Mouse (Mus musculus) frontal cortex, adult 2 months (tissue): ENCODE measurements at regions not wholly inside any gene's neighbourhood (a gene's known extent, or its start where the extent isn't known, plus 50 kb on each side); places are given as distances from the start of the nearest gene placed in this dataset.
A peak's percentile ranks its signal among the peaks of the same experiment; 100 is the strongest.

Source experiments
- DNase-seq, 2 experiments: peaks; one replicate each; pipeline ENCODE4 v3.0.0; 2022; ENCODE audit warnings: low spot score in 1 of 2; ENCODE audit errors: extremely low spot score in 1 of 2

DNA sequence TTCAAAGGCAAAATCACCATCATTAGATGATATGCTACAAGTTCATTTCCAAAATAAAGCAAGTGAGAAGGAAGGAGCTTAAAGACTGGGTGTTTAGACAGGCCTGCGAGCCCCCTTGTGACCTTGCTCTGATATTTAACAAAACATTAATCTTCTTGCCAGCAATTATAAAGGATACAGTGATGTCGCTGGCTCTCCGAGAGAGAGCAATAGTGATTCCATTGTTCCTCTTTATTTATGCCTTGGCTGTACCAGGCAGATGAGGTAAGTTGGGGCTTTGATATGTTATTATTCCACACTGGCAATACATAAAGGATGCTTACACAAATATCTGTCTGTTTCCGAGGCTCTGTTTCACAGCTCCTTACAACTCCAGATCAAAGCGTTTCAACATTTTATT lies 197.7 kb upstream of the Sall1 start:
- DNase-seq: no peak

DNA sequence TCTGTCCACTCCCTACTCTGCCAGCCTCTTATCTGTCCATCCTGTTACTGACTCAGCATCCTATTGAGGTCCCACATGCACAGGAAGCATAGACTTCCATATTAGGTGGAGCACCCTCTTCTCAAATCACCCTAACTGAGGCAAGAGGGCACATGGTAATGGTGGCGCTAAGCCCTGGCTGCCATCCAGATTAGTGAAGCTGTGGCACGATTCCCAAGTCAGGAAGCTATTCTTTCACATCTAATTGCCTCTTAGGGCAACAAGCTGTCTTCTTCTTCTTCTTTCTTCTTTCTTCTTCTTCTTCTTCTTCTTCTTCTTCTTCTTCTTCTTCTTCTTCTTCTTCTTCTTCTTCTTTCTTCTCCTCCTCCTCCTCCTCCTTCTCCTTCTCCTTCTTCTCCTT lies 195.7 kb upstream of the Sall1 start:
- no peak for DNase-seq

DNA sequence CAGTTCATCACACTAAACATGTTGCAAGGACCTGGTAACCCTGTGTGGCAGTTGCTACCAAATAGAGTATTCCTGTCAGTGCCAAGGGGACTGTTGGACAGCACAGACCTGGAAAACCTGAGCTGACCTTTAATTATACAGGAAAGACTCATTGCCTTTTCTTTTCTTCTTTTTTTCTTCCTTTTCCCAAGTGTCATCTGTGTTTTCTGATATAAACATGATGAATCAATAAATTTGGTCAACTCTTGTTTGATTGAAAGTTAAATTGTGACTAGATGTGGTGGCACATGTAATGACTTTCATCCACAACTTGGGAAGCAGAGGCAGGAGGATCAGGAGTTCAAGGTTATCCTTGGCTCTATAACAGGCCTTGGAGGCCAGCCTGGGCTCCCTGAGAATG lies 190.1 kb upstream of the Sall1 start:
- no peak for DNase-seq

DNA sequence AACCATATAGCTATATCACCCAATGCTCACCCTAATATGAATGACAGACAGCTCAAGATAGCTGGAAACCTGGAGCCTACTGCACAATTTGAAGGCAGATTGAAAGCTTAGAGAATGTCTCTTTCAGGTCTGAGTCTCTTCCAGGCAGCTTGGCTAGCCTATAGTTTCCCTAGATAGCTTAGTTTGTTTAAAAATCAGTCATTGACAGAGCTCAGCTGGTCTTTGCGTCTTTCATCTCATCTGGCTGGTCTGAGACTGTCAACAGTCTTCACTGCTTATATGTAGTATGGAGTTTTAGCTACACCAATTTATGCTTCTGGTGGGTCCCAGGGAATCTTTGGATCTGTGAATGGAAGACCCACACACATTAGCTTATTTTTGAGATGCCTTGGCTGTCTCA lies 188.4 kb upstream of the Sall1 start:
- DNase-seq: no peak

DNA sequence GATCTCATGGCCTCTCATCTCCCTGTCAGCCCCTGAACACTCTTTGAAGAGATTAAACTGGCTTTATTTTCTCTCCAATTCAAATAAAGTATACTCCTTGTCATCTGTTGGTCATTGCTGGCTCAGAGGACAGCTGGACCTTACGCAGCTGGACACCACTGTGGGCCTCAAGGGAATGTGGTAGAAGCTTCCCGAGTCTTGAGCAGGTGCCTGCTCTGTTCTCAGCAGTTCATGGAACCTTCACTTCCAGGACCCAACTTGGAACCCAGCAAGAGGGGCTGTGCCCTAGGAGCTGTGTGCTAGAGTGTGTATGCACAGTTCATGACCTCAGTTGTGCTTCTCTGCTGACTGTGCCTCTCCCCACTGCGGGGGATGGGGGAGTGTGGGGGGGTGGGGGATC lies 185.2 kb upstream of the Sall1 start:
- DNase-seq: no peak

DNA sequence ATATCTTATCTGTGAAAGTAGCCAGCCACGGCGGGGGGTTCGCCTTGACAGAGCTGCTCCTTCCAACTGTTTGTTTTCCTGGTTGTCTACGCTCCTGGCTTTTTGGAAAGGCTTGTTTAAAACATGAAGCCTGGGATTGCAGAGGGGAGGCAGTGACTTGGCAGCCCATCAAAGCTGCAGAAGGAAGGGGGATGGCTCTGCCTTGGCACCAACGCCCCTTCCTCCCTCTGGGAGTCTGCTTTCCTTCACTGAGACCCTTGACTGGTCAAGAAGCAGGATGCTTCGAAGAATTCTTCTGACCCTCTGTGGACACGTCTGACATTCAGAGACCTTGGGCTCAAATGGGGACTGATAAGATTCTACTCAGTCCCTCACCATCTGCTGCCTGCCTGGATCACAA lies 176.9 kb upstream of the Sall1 start:
- no peak for DNase-seq

DNA sequence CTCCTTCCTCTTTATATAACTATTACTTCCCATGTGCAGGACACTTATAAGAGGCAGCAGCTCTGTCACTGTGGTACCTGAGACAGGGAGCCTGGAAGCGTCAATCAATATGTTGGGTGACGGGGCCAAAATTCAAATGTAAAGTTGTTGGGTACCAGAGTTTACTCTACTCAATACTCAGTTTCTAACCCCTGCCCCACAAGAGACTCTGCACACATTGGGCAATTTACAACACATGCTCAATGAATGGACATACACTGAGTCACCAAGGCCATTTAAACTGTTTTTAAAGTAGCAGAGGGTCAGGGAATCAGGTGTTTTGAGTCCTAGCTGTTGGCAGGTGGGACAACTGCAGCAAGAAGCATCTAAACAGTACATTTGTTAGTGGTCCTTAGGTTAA lies 176.4 kb upstream of the Sall1 start:
- no peak for DNase-seq

DNA sequence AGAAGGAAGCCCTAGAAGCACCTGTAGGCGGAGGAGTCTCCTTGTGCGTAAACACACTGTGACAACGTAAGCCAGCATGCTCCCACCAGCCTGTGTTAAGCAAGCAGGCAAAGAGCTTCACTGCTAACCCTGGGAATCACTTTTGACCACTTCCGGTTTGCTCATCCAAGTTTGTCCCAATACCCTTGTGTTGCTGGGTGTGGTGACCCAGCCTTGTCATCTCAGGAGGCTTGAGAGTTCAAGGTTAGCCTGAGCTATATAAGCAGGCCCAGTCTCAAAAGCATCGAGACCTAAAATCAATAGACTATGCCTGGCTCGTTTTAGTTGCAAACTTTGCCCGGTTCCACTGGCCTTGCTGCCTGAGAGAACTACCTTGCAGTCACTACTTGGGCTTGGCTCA lies 175.2 kb upstream of the Sall1 start:
- DNase-seq: no peak

DNA sequence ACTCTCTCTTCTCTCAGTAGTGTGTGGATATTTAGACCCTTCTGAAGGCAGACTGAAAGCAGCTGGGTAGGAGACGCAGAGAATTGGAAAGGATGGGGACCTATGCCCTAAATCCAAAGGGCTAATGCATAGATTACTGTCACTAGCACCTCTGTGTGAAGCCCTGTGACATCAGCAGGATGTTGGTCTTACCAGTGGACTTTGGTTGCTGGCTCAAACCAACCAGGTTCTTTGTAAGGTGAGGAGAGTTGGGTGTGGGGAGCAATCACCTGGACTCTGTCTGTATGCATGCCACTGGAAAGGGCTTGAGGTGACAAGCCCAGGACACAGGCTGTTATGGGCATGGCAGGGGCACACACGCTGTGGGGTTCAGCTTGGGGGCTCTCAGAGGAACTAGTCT lies 173.7 kb upstream of the Sall1 start:
- no peak for DNase-seq

DNA sequence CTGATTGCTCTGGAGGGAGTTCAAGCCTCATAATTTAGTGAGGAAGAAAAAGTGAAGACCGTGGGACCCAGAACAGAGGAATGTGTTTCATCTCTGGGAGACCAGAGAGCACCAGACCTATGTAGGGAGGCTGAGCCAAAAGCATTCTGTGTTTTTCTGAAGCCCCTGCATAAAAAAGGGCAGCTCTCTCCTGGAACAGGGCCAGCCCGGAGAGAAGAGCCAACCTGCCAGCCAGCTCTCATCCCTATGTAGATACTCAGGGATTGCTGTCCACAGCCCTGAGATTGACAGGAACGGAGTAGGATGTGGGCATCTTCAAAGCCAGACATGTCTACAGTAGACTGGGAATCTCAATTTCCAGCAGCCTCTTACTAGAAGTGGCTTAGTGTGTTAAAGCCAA lies 168.0 kb upstream of the Sall1 start:
- no peak for DNase-seq

DNA sequence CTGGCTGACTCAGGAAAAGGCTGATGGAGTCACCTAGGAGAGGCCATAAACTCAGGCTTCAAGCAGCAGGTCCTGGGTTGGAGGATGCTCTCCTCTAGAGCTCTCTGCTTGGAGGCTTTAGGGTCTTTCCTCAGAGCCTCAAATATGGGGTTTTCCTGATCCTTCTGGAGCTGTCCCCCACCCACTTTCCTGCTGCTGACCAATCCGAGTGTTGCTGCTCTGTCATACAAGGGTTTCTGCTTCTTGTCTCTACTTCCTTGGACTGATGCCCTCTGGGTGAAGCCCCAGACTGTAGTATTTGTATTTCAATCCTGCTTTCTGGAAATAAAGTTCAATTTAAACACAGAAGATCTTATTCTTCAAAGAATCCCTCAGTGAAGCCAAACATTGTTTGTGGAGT lies 166.7 kb upstream of the Sall1 start:
- DNase-seq: no peak

DNA sequence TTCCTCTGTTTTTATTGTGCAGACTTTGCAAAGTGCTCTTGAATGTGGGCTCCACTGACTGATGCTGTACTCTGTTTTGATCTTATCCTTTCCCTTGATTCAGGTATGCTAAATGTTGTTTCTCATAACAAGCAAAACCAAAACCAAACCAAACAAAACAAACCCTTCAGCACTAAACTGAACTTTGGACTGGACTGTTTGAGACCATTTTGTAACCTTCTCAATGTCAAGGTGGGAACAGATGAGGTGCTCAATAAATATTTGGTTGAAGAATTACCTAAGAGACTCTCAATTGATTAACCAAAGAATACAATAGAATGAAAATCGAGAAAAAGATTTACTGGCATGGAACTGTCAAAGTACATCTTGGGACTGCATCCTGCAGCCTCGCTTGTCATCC lies 163.9 kb upstream of the Sall1 start:
- no peak for DNase-seq

DNA sequence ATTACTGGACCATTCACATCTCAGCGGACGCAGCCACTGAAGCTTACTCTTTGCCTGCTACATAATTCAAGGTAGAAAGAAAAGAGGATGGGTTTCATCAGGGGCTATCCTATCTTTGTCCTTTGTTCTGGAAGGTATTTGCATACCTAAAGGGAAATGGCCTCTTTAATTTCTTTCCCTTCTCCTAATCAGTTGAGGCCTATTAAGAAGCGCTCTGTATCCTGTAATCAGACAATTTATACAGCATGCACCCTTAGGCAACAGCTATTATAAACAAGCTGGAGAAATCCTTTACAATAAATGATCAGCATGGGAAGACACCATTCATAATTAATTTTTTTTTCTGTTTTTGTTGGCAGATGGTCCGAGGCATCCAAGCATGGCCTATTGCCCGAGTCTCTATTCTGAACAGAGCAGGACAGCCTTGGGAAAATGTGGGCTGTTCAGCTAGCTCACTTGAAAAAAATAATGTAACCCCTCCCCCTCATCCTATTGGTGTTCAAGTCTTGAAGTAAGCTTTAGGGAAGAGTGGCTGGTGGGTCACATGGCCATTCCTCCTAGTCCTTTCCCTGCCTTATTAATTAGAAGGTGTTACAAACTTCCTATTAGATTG lies 158.6 kb upstream of the Sall1 start:
- DNase-seq: no peak

DNA sequence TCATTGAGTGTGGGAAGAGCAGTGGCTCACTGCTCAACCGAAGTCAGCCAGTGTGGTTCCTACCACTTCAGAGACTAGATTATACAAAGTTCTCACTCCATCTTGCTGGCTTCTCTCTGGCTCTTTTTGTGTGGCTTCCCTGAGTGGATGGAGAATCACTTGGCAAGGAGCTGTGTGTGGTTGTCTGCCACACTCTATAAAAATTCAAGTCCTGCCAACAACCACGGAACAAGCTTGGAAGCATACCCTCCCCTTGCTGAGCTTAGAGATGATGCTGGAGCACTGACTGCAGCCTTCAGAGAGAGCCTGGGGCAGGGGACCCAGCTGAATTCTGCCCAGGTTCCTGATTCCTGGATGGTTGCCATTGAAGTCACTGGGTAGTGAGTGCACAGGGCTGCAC lies 156.3 kb upstream of the Sall1 start:
- peak in 1 of 2 experiments; percentile 44 for DNase-seq

DNA sequence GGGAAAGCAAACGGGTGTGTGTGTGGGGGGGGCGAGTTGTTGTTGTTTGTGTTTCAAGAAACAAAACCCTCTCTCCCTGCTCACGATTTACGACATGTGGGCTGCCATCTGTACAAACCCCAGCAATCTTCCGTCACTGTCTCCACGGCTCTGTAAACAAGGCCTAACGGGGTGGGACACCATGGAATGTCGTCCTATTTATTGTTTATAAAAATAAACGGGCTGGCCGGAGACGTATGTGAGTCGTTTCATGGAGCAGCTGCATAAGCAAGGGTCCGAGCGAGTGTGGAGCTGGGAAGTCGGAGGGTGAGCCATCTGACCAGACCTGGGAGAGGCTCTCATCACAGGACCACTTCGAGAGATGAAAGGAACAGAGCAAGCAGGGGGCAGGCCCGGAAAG lies 141.4 kb upstream of the Sall1 start:
- no peak for DNase-seq

DNA sequence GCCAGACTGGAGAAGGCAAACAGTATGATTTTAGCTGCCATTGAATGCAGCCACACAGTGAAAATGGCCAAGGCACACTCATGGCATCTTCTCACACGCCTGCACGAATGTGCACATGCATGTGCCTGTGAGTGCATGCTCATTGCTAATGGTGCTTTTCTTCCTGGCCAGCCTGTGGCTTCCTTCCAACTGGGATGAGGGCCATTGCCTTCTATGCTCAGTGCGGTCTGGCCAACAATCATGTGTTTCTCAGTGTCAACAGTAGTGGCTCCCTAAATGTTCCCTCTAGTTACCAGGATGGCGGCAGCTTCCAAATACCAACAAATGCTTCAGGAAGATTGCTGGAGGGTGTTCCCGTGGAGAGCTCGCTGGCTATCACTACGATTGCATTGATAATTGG lies 131.7 kb upstream of the Sall1 start:
- no peak for DNase-seq

DNA sequence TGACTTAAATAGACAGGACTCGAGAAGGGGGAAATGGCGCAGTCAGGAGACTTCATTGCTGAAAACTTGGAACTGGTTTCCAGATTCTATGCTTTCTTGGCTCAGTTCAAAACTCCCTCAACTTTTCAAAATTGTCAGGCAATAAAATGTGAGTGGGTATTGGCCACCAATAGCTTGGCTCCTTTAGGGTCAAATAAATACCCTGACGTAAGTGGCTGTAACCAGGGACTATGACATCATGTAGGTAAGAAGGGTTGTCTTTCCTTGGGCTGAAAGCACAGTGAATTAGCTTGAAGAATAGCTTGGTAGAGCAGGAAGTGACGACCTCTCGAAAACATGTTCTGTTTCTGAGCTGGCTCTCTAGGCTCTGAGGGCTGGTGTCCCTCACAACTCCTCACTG lies 127.6 kb upstream of the Sall1 start:
- DNase-seq: no peak

DNA sequence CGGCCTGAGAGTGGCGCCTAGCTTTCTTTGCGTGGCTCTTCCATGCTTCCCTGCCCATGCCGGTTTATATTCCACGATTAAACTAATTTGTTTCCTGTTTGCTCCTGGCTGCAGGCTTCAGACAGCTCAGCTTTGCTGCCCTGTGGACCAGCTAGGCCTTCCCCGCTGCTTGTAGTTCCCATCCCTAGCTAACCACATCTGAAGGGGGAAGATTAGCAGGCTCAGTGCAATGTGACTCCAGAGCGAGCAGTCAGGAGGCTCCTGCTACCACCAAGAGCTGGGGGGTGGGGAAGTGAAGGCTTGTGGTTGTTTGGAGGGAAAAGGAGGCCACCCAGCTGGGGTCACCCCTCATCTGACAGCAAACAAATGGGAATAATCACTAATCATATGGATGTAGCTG lies 125.5 kb upstream of the Sall1 start:
- DNase-seq: no peak

DNA sequence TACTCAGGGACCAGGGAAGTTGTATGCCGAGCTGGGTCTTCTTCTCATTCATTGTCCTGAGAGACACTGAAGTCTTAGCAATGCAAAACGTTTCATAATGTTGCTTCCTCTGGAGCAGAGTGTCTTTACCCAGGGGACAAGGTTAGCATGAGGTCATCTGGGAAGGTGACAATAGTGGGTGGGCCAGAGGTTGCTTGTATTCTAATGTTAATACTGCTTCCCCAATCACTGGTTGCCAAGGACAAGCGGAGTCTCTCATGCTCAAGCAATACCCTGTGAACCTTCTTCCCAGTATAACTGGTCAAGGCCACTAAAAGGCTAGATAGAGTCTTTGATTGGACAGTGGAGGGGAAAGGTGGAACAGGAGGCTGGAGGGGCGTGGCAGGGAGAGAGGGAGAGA lies 123.1 kb upstream of the Sall1 start:
- no peak for DNase-seq

DNA sequence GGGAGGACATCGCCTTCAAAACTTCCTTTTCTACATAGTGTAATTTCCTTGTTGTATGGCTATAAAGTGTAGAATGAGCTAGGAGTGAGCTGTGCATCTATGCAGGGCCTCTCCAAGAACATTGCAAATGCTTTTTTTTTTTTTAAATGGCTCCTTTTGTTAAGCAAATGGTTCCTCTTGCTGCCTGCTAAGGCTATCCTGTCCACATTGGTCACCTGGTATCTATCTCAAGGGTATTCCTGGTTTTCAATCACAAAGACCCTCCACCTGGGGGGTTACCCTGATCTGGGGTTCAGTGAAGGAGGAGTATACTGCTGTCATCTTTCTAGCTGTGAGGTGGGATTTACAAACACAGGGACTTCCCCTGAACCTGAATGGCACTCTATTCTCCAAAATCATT lies 112.9 kb upstream of the Sall1 start:
- no peak for DNase-seq

DNA sequence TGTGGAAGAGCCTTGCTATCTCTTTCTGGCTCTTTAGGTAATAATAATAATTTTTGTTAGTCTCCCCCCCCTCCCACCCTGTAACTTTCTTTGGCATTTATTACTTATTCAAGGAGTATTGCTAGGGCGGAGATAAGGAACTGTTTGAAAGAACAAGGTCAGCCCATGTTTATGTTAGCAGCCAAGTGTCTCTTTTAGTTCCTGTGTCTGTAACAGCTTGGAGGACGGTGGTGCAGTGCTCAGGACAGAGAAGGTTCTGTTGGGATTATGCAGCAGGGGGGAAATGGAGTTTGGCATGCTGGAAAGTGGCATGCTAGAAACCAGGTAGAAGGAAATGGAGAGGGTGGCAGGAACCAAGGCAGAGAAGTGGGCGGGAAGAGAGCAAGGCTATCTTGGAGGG lies 109.6 kb upstream of the Sall1 start:
- no peak for DNase-seq

DNA sequence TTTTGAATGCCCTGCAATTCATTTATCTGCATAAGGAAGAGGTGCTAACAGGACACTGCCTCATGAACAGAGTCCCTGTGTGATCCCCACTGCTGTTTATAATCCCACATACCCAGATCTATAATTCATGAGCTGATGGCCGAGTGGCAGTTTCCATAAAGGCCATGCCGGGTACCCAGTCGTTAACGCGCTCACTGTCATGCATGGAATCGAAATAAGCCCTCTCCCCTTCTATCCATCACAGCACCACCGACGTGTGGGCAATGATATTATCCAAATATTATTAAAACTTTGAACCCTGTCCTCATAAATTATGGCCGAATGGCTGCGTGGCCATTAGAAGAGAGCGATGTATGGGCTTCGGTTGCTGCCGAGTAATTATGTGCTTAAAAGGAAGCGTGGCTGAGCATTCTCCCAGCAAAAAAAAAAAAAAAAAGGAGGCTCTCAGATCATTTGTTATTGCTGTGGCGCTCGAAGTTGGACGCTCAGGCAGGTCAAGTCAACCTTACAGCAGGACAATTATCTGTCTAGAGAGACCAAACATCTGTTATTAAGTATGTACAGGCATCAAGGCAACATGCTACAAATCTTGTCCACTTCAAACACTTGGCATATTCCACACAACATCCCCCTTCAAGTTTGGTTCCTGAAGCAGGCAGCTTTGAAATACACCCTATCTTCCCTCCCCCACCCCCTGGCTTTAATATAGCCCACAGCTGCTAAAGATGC lies 109.1 kb upstream of the Sall1 start:
- no peak for DNase-seq

DNA sequence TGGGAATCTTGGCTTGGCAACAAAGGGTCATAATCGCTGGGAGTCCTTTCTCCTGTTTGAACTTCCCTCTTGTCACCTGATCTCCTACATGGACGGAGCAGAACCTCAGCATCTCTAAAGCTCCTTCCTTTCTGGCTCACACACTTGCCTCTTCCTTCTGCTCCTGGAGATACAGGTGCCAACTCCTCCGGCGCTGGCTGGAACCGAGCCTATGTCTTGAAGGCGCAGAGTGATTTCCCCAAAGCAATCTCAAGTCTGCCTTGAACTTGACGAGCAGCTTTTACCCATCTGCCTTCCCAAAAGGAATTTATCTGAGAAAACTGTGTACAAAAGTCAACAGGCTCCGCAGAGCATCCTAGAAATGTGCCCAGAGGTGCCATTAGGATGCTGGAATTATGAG lies 108.4 kb upstream of the Sall1 start:
- DNase-seq: no peak
